Mouse (Mus musculus): ENCODE results near the gene Uevld. TPM values are rescaled to one million over a fixed set of nuclear protein-coding genes. Genes with fewer than 3 reads are reported as not detected.

Uevld gene
- polyA plus RNA-seq, 1 experiment: 4.0 TPM

DNA sequence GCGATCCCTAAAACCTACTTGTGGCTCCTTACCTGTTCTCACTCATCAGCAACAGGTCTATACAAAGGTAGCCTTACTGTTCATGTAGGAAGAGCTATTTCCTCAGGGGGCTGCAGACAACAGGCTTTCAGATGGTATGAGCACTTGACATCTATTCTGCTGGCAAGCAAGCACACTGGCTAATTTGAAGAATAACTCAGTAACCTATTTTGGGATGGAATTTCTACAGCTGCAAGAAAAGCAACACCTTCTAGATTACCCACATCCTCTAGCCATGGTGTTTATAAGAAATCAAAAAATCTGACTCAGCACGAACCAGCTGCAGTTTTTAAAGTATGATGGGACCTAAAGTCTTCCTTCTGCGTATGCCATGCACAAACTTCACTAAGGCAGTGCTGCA is 27.0 kb downstream of the Uevld start:
- TF ChIP-seq POLR2A (IDR thresholded peaks at IDR 0.05; ENCODE audit: low read depth, low read length): no peak
- no peaks in the 10 kb centered on the region for H3K27me3 ChIP-seq (replicated peaks; ENCODE audit: control insufficient read depth, insufficient read depth, low read length)
- no peak overlapping the region for H3K4me3 ChIP-seq (ENCODE audit: insufficient read depth, low read depth, low read length)
- whole genome bisulfite sequencing: 92% methylated on average over 3 of the region's 3 CpGs
- H3K27ac ChIP-seq (ENCODE audit: insufficient read depth, low read depth, low read length): no peak overlapping the region
- no peaks in the 10 kb centered on the region for H3K4me1 ChIP-seq (ENCODE audit: control insufficient read depth, insufficient read depth, low read length)
- no peaks in the 10 kb centered on the region; the same call in 1 of the 2 replicates for H3K36me3 ChIP-seq (ENCODE audit: control insufficient read depth, insufficient read depth, low read length)
- no peak for DNase-seq

DNA sequence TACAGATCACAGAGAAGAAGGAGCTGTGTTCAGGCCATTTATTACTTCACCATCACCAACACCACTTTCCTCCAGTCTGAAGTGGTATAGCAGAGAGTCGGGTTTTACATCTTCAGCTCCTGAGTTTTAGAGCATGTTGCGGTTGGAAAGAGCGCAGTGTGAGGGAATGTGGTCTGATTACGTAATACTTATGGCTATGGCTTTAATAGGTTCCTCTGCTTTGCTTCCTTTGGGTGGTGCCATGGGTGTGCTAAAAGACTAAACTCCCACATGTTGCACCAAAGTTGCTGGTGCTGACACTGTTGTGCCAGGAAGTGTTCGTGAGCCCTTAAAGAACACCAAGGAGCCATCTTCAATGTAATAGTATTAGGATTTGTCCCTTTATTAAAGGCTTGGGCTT is 30.0 kb downstream of the Uevld start:
- no peak overlapping the region for H3K4me3 ChIP-seq (ENCODE audit: insufficient read depth, low read depth, low read length)
- no peaks in the 10 kb centered on the region for H3K27me3 ChIP-seq (replicated peaks; ENCODE audit: control insufficient read depth, insufficient read depth, low read length)
- WGBS: 95% methylated on average over 5 of the region's 5 CpGs
- no peak overlapping the region for H3K27ac ChIP-seq (ENCODE audit: insufficient read depth, low read depth, low read length)
- no peaks in the 10 kb centered on the region for H3K4me1 ChIP-seq (ENCODE audit: control insufficient read depth, insufficient read depth, low read length)
- no peaks in the 10 kb centered on the region; the same call in 1 of the 2 replicates for H3K36me3 ChIP-seq (ENCODE audit: control insufficient read depth, insufficient read depth, low read length)
- DNase-seq: no peak
- TF ChIP-seq CTCF (conservative IDR thresholded peaks at IDR 0.05; ENCODE audit: insufficient read depth, insufficient read length, low read depth, low read length) (no peak), POLR2A (IDR thresholded peaks at IDR 0.05; ENCODE audit: low read depth, low read length) (no peak)

DNA sequence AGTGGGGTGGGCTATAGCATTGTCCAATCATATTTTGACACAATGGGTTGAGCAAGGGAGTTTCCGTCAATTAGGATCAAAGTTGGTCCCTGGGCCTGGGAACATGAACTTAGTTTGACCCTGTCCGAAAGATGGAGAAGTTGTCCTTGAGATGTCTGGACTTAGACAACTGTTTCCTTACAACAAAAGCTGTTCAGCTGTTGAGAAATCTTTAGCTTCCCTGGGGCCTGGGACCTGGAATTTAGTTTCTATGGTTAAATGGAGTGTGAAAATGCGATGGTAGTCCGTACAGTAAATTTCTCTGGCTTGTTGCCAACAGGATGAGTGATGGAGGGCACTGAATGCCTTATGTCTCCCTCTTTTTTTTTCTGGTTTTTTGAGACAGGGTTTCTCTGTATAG is 36.3 kb downstream of the Uevld start:
- Histone ChIP-seq H3K27me3 (replicated peaks; ENCODE audit: control insufficient read depth, insufficient read depth, low read length) (no peaks in the 10 kb centered on the region), H3K4me3 (ENCODE audit: insufficient read depth, low read depth, low read length) (no peak overlapping the region), H3K27ac (ENCODE audit: insufficient read depth, low read depth, low read length) (no peak overlapping the region), H3K4me1 (ENCODE audit: control insufficient read depth, insufficient read depth, low read length) (peaks cover 8% of the 10 kb centered on the region; the same call in 1 of the 2 replicates), H3K36me3 (ENCODE audit: control insufficient read depth, insufficient read depth, low read length) (no peaks in the 10 kb centered on the region; the same call in 1 of the 2 replicates)
- DNase-seq: no peak
- TF ChIP-seq CTCF (conservative IDR thresholded peaks at IDR 0.05; ENCODE audit: insufficient read depth, insufficient read length, low read depth, low read length): no peak
- no peak for TF ChIP-seq POLR2A (IDR thresholded peaks at IDR 0.05; ENCODE audit: low read depth, low read length)
- WGBS: 57% methylated on average over 4 of the region's 4 CpGs

DNA sequence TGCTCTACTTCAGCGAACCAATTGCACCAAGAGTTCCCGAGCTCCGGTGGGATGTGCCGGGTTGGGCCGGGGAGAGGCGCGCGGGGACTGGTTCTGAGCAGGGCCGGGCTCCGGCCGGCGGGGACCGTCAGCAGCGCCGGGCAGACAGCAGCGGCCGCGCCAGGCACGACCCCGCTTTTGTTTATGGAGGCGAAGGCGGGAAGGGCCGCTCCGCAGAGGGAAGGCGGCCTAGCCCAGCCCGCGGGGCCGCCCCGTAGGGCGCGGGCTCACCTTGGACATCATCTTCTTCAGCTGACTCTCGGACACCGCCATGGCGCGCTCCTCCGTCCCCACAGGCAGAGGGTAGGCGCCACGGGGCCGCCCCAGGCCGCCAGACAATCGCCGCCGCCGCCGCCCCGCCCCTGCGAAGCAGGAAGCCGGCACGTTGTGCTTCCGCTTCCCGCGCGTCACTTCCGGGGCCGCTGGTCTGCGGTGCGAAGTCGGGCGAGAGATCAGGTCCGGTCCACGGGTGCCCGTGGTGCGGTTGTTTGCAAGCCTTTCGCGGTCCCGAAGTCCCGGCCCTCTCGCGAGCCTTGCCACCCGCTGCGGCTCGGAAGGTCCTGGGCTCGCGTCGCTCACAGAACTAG is 38.7 kb downstream of the Uevld start, which contains the start of gene Tsg101:
Gene Tsg101 (minus strand): TSS at position 419 of the 626 bp plus-strand sequence.
- WGBS: under 1% methylated on average over 75 of the region's 75 CpGs
- Histone ChIP-seq H3K27ac (ENCODE audit: insufficient read depth, low read depth, low read length) (peak within 1 kb of the TSS; percentile 99), H3K4me3 (ENCODE audit: insufficient read depth, low read depth, low read length) (peak within 1 kb of the TSS; percentile 99), H3K27me3 (replicated peaks; ENCODE audit: control insufficient read depth, insufficient read depth, low read length) (no peaks in the 10 kb centered on the region), H3K36me3 (ENCODE audit: control insufficient read depth, insufficient read depth, low read length) (no peaks in the 10 kb centered on the region), H3K4me1 (ENCODE audit: control insufficient read depth, insufficient read depth, low read length) (peaks cover 10% of the 10 kb centered on the region; the same call in 1 of the 2 replicates)
- TF ChIP-seq CTCF (conservative IDR thresholded peaks at IDR 0.05; ENCODE audit: insufficient read depth, insufficient read length, low read depth, low read length) (no peak), POLR2A (IDR thresholded peaks at IDR 0.05; ENCODE audit: low read depth, low read length) (peak; percentile 95)
- DNase-seq: peak; percentile 95

DNA sequence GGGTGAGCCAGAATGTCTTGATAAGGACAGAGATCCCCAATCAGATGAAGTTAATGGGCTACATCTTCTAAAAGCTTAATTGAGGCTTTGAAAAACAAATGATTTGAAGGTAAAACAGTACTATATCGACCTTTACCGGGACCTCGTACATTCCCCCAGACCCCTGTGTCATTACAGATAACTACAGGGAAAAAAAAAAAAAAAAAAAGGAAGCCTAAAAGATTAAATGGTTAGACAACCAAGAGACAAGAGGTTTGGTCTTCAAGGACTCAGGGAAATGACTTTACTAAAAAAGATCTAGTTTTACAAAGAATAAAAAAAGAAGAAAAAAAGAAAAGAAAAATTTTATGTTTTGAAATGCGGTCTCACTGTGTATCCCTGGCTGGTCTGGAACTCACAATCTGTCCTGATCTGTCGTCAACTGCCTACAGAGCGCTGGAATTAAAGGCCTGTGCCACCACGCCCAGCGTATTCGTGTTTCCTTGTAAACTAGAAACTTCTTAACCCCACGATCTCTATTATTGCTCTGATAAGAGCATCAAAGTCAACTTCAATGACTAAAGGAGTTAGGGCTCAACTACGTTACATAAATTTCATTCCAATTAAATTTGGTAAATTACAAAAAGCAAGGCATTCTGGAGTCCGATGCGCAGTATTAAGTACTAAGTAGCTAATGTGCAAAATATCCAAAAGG is 39.5 kb downstream of the Uevld start:
- 11% methylated on average over 13 of the region's 13 CpGs for WGBS
- TF ChIP-seq CTCF (conservative IDR thresholded peaks at IDR 0.05; ENCODE audit: insufficient read depth, insufficient read length, low read depth, low read length) (no peak), POLR2A (IDR thresholded peaks at IDR 0.05; ENCODE audit: low read depth, low read length) (no peak)
- peaks cover 10% of the 10 kb centered on the region; the same call in 1 of the 2 replicates for H3K4me1 ChIP-seq (ENCODE audit: control insufficient read depth, insufficient read depth, low read length)
- no peaks in the 10 kb centered on the region for H3K36me3 ChIP-seq (ENCODE audit: control insufficient read depth, insufficient read depth, low read length)
- H3K4me3 ChIP-seq (ENCODE audit: insufficient read depth, low read depth, low read length): peak overlapping the region; percentile 99
- no peaks in the 10 kb centered on the region for H3K27me3 ChIP-seq (replicated peaks; ENCODE audit: control insufficient read depth, insufficient read depth, low read length)
- DNase-seq: peak; percentile 11
- H3K27ac ChIP-seq (ENCODE audit: insufficient read depth, low read depth, low read length): no peak overlapping the region

DNA sequence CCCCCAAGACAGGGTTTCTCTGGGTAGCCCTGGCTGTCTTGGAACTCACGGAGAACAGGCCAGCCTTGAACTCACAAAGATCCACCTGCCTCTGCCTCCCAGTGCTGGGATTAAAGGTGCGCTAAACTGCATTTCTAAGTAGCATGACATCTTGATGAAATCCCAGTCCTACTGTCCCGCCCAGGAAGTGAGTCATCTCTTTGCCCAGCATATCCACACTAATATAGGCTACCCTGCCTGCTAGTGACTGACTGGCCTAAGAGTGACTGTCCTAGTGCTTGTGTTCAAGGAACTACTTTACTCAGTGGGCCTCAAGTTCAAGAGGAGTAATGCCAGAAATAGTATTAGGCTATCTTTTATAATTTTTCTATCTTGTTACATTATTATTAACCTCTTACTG is 42.0 kb downstream of the Uevld start:
- 93% methylated on average over 3 of the region's 3 CpGs for WGBS
- Histone ChIP-seq H3K27ac (ENCODE audit: insufficient read depth, low read depth, low read length) (no peak overlapping the region), H3K4me3 (ENCODE audit: insufficient read depth, low read depth, low read length) (no peak overlapping the region), H3K4me1 (ENCODE audit: control insufficient read depth, insufficient read depth, low read length) (peaks cover 10% of the 10 kb centered on the region; the same call in 1 of the 2 replicates), H3K36me3 (ENCODE audit: control insufficient read depth, insufficient read depth, low read length) (no peaks in the 10 kb centered on the region; the same call in 1 of the 2 replicates), H3K27me3 (replicated peaks; ENCODE audit: control insufficient read depth, insufficient read depth, low read length) (no peaks in the 10 kb centered on the region)
- TF ChIP-seq CTCF (conservative IDR thresholded peaks at IDR 0.05; ENCODE audit: insufficient read depth, insufficient read length, low read depth, low read length) (no peak), POLR2A (IDR thresholded peaks at IDR 0.05; ENCODE audit: low read depth, low read length) (no peak)
- no peak for DNase-seq

DNA sequence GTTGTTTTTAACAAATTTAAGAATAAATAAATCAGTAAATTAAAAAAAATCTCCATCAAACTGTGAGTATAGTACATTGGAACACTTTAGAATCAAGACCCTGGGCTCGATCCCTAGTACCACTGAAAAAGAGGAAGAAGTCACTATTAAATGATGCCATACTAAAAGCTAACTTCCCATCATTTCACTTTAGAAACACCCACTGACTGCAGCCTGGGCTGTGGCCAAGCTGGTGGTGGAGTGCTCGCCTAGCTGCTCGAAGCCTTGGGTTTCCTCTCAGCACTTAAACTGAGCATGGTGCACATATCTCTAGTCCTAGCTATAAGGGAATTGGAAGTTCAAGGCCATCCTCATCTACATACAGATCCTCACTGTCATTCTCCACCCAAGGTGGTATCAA is 47.1 kb downstream of the Uevld start:
- no peak overlapping the region for H3K27ac ChIP-seq (ENCODE audit: insufficient read depth, low read depth, low read length)
- no peak overlapping the region for H3K4me3 ChIP-seq (ENCODE audit: insufficient read depth, low read depth, low read length)
- no peaks in the 10 kb centered on the region for H3K27me3 ChIP-seq (replicated peaks; ENCODE audit: control insufficient read depth, insufficient read depth, low read length)
- no peak for DNase-seq
- TF ChIP-seq CTCF (conservative IDR thresholded peaks at IDR 0.05; ENCODE audit: insufficient read depth, insufficient read length, low read depth, low read length): no peak
- TF ChIP-seq POLR2A (IDR thresholded peaks at IDR 0.05; ENCODE audit: low read depth, low read length): no peak
- WGBS: 92% methylated on average over 3 of the region's 3 CpGs
- H3K4me1 ChIP-seq (ENCODE audit: control insufficient read depth, insufficient read depth, low read length): no peaks in the 10 kb centered on the region; the same call in 1 of the 2 replicates
- H3K36me3 ChIP-seq (ENCODE audit: control insufficient read depth, insufficient read depth, low read length): peaks cover 8% of the 10 kb centered on the region
